Mouse (Mus musculus): ENCODE measurements at regions not wholly inside any gene's neighbourhood (a gene's known extent, or its start where the extent isn't known, plus 50 kb on each side); places are given as distances from the start of the nearest gene placed in this dataset.
A peak's percentile ranks its signal among the peaks of the same experiment; 100 is the strongest.

DNA sequence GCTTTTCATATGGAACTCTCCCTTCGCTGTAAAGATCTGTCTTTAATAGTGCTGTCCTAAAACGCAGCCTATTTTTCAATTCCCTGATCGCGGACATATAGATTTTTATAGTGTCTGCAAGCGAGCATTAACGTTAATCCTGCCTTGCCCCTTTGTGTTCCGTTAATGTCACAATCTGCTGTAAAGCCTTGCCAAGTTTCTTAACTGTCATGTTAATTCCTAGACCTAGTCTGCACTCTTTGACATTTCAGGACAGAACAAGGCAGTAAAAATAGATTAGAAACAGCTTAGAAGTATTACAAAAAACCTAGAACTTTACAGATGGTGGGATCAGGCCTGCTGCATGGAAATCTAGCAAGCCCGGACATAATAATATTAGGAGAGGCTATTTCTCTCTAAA lies 410.6 kb downstream of the Zfp536 start:
- H3K27me3 ChIP-seq (ENCODE audit: control insufficient read depth, insufficient read depth, low read length), result no peaks in the 10 kb centered on the region
- no peak overlapping the region for H3K9ac ChIP-seq (replicated peaks; ENCODE audit: low read depth, low read length)
- H3K27ac ChIP-seq (ENCODE audit: low read length), result peak overlapping the region; percentile 79
- ATAC-seq (ENCODE audit: insufficient number of reproducible peaks, insufficient read depth, low FRiP score, low read depth), result no peak
- H3K4me2 ChIP-seq (replicated peaks; ENCODE audit: low read depth, low read length), result peak overlapping the region; percentile 70; the same call in 1 of the 2 replicates
- H3K4me3 ChIP-seq (ENCODE audit: low read depth, low read length), result no peak overlapping the region
- no peaks in the 10 kb centered on the region for H3K9me3 ChIP-seq (ENCODE audit: control insufficient read depth, low read depth, low read length)
- WGBS, result 13% methylated on average over 8 of the region's 8 CpGs
- peaks cover 17% of the 10 kb centered on the region; the same call in 1 of the 2 replicates for H3K4me1 ChIP-seq (ENCODE audit: control insufficient read depth, insufficient read depth, low read length)
- no peaks in the 10 kb centered on the region for H3K36me3 ChIP-seq (ENCODE audit: control insufficient read depth, insufficient read depth, low read length)

DNA sequence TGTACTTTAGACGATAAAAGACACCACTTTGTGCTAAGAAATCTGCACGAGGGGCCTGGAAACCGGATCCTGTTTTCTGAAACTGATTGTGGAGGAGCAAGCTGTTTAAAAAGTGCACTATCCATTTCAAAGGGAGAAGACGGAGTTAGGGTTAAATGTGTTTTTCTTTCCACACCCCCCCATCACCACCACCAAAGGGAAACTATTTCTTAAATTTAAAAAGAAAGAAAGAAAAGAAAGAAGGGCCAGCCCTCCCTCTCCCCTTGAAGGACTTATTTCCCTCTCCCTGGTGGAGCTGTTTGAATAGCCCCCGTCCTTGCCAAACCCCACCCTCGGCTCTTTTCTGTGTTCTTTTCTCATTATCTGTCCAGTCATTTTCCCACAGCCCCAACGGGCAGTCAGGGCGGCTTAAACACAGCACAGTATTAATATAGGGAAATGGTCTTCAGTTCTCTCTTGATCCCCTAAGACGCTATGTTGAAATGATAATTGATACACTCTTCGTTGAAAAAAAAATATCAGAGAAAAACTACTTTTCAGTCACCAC lies 409.7 kb downstream of the Zfp536 start:
- Histone ChIP-seq H3K4me2 (replicated peaks; ENCODE audit: low read depth, low read length) (0 out of 2 replicates have a peak overlapping the region, but pooled peaks have one; percentile 23), H3K4me3 (ENCODE audit: low read depth, low read length) (no peak overlapping the region), H3K36me3 (ENCODE audit: control insufficient read depth, insufficient read depth, low read length) (no peaks in the 10 kb centered on the region), H3K9me3 (ENCODE audit: control insufficient read depth, low read depth, low read length) (no peaks in the 10 kb centered on the region), H3K4me1 (ENCODE audit: control insufficient read depth, insufficient read depth, low read length) (peaks cover 17% of the 10 kb centered on the region; the same call in 1 of the 2 replicates), H3K9ac (replicated peaks; ENCODE audit: low read depth, low read length) (no peak overlapping the region), H3K27ac (ENCODE audit: low read length) (peak overlapping the region; percentile 79), H3K27me3 (ENCODE audit: control insufficient read depth, insufficient read depth, low read length) (no peaks in the 10 kb centered on the region)
- ATAC-seq (ENCODE audit: insufficient number of reproducible peaks, insufficient read depth, low FRiP score, low read depth), result no peak
- 12% methylated on average over 10 of the region's 10 CpGs for WGBS

DNA sequence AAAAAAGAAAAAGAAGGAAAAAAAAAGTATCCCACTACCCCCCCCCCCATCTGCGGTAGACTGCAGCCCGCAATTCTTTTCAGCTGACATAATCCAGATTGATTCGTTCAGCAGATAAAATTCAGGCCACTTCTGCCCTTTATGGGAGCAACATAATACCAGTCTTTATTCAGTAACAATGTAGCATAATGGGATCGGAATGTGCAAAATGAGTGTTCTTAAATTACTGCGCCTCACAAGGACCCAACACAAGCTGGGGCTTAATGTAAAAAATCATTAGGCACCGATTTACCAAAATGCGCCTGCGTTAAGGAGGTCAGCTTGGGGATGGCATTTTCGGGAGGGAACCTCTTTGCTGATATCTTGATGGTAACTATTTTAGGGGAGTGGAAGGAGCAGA lies 409.2 kb downstream of the Zfp536 start:
- WGBS, result 25% methylated on average over 9 of the region's 9 CpGs
- Histone ChIP-seq H3K9me3 (ENCODE audit: control insufficient read depth, low read depth, low read length) (no peaks in the 10 kb centered on the region), H3K9ac (replicated peaks; ENCODE audit: low read depth, low read length) (no peak overlapping the region), H3K36me3 (ENCODE audit: control insufficient read depth, insufficient read depth, low read length) (no peaks in the 10 kb centered on the region), H3K4me1 (ENCODE audit: control insufficient read depth, insufficient read depth, low read length) (peaks cover 17% of the 10 kb centered on the region; the same call in 1 of the 2 replicates), H3K27me3 (ENCODE audit: control insufficient read depth, insufficient read depth, low read length) (no peaks in the 10 kb centered on the region), H3K27ac (ENCODE audit: low read length) (peak overlapping the region; percentile 79), H3K4me2 (replicated peaks; ENCODE audit: low read depth, low read length) (0 out of 2 replicates have a peak overlapping the region, but pooled peaks have one; percentile 23), H3K4me3 (ENCODE audit: low read depth, low read length) (no peak overlapping the region)
- ATAC-seq (ENCODE audit: insufficient number of reproducible peaks, insufficient read depth, low FRiP score, low read depth), result no peak

DNA sequence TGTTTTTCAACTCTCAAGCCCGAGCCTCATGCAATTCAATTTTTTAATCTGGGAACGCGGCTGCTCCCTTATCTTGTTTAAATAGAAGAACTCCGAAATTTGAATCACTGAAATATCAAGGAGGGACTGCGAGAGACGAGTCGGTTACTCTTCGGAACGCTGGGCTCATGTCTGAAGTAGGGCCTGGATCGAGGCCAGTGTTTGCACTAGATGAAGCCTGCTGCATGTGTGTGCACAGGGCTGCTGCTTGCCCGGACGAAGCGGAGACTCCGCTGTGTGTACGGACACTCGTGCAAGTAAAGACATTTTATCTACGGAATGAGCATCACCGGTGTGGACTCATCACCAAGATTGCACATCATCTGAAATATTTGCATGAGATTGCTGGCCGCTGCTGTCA lies 407.4 kb downstream of the Zfp536 start:
- WGBS, result 69% methylated on average over 19 of the region's 19 CpGs
- ATAC-seq (ENCODE audit: insufficient number of reproducible peaks, insufficient read depth, low FRiP score, low read depth), result no peak
- Histone ChIP-seq H3K27me3 (ENCODE audit: control insufficient read depth, insufficient read depth, low read length) (no peaks in the 10 kb centered on the region), H3K4me3 (ENCODE audit: low read depth, low read length) (no peak overlapping the region), H3K4me1 (ENCODE audit: control insufficient read depth, insufficient read depth, low read length) (peaks cover 17% of the 10 kb centered on the region; the same call in 1 of the 2 replicates), H3K9ac (replicated peaks; ENCODE audit: low read depth, low read length) (no peak overlapping the region), H3K9me3 (ENCODE audit: control insufficient read depth, low read depth, low read length) (no peaks in the 10 kb centered on the region), H3K36me3 (ENCODE audit: control insufficient read depth, insufficient read depth, low read length) (no peaks in the 10 kb centered on the region), H3K27ac (ENCODE audit: low read length) (no peak overlapping the region), H3K4me2 (replicated peaks; ENCODE audit: low read depth, low read length) (no peak overlapping the region)

DNA sequence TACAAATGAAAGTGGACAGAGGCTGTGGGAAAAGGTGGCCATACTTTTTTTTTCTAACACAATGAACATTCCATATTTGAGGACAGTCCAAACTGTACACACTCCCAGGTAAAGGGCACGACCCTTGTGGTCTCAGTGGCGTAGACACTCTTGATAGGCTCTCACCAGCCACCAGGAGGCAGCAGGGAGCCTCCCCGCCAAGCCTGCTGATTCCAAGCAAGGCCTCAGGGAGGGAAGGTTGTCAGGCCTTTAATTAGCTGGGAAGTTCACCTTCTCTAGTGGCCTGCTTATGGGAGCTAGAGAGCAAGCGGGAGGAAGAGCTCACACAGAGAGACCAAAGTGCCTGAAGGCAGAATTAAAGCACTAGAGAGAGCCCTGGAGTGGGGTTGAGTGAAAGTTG lies 403.7 kb downstream of the Zfp536 start:
- Histone ChIP-seq H3K4me1 (ENCODE audit: control insufficient read depth, insufficient read depth, low read length) (no peaks in the 10 kb centered on the region; the same call in 1 of the 2 replicates), H3K9ac (replicated peaks; ENCODE audit: low read depth, low read length) (no peak overlapping the region), H3K36me3 (ENCODE audit: control insufficient read depth, insufficient read depth, low read length) (no peaks in the 10 kb centered on the region), H3K9me3 (ENCODE audit: control insufficient read depth, low read depth, low read length) (no peaks in the 10 kb centered on the region), H3K27ac (ENCODE audit: low read length) (no peak overlapping the region), H3K27me3 (ENCODE audit: control insufficient read depth, insufficient read depth, low read length) (no peaks in the 10 kb centered on the region), H3K4me2 (replicated peaks; ENCODE audit: low read depth, low read length) (no peak overlapping the region), H3K4me3 (ENCODE audit: low read depth, low read length) (no peak overlapping the region)
- ATAC-seq (ENCODE audit: insufficient number of reproducible peaks, insufficient read depth, low FRiP score, low read depth), result no peak
- WGBS, result 65% methylated on average over 4 of the region's 4 CpGs

DNA sequence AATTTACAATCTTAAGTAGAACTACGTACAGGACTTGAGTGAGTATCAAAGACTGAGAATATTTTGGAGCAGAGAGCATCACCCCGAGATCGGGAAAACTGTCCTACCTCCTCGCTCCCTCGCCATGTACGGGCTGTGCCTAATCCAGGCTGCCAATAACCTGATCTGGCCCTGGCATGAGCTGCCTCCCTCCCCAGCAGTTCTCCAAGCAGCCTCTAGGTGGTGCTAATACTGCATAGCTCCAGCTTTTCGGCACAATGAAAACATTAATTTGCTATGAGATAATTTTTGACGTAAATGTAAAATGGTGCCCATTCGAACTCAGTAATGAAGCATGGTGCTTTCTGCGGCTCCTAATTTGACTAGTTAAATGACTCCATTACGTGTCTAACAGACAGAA lies 399.6 kb downstream of the Zfp536 start:
- no peaks in the 10 kb centered on the region for H3K27me3 ChIP-seq (ENCODE audit: control insufficient read depth, insufficient read depth, low read length)
- no peaks in the 10 kb centered on the region for H3K36me3 ChIP-seq (ENCODE audit: control insufficient read depth, insufficient read depth, low read length)
- WGBS, result 12% methylated on average over 11 of the region's 11 CpGs
- H3K4me3 ChIP-seq (ENCODE audit: low read depth, low read length), result no peak overlapping the region
- 0 out of 2 replicates have a peak overlapping the region, but pooled peaks have one; percentile 24 for H3K4me2 ChIP-seq (replicated peaks; ENCODE audit: low read depth, low read length)
- 0 out of 2 replicates have a peak, but pooled peaks have one; percentile 35 for ATAC-seq (ENCODE audit: insufficient number of reproducible peaks, insufficient read depth, low FRiP score, low read depth)
- 0 out of 2 replicates have a peak, but pooled peaks cover 7% of the 10 kb centered on the region for H3K4me1 ChIP-seq (ENCODE audit: control insufficient read depth, insufficient read depth, low read length)
- H3K9me3 ChIP-seq (ENCODE audit: control insufficient read depth, low read depth, low read length), result no peaks in the 10 kb centered on the region
- H3K27ac ChIP-seq (ENCODE audit: low read length), result no peak overlapping the region
- H3K9ac ChIP-seq (replicated peaks; ENCODE audit: low read depth, low read length), result no peak overlapping the region

DNA sequence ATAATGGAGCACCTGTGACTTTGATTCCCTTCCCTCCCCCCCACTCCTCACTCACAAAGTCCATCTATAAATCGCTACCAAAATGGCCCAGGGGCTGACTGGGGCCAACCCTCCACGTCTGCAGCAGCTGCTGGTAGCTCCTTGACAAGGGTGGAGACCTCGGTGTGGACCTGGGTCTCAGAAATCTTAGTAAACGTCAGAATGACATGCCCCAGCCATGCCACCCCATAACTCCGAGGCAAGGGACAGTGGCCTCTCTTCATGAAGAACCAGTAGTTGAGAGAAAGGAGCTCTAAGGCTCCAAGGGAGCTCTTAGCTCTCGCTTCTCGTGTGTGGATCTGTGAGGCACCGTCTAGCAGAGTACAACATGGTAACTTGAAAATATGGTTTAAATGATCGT lies 398.4 kb downstream of the Zfp536 start:
- Histone ChIP-seq H3K4me1 (ENCODE audit: control insufficient read depth, insufficient read depth, low read length) (0 out of 2 replicates have a peak, but pooled peaks cover 7% of the 10 kb centered on the region), H3K4me3 (ENCODE audit: low read depth, low read length) (no peak overlapping the region), H3K9ac (replicated peaks; ENCODE audit: low read depth, low read length) (no peak overlapping the region), H3K36me3 (ENCODE audit: control insufficient read depth, insufficient read depth, low read length) (no peaks in the 10 kb centered on the region), H3K27me3 (ENCODE audit: control insufficient read depth, insufficient read depth, low read length) (no peaks in the 10 kb centered on the region), H3K4me2 (replicated peaks; ENCODE audit: low read depth, low read length) (no peak overlapping the region), H3K27ac (ENCODE audit: low read length) (no peak overlapping the region), H3K9me3 (ENCODE audit: control insufficient read depth, low read depth, low read length) (no peaks in the 10 kb centered on the region)
- ATAC-seq (ENCODE audit: insufficient number of reproducible peaks, insufficient read depth, low FRiP score, low read depth), result no peak
- 63% methylated on average over 9 of the region's 9 CpGs for WGBS

DNA sequence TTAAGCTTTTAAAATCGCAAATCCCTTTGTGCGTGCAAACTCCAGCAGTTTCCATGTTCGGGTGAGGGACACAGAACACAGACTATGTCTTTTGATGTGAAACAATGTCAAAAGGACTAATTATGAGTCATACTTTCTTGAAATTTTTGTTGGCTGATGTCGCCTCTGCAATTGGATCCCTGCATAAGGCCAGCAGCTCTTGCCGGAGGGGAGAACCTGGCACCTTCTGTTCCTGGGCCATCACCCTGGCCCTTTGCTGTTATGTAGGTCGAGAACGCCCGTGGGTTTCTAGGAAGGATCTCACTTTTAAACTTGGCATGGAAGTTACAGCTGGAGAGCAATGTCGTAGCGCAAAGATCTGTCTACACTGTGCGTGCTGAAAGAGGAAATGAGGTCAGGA lies 397.9 kb downstream of the Zfp536 start:
- H3K36me3 ChIP-seq (ENCODE audit: control insufficient read depth, insufficient read depth, low read length), result no peaks in the 10 kb centered on the region
- 47% methylated on average over 11 of the region's 11 CpGs for WGBS
- no peaks in the 10 kb centered on the region for H3K27me3 ChIP-seq (ENCODE audit: control insufficient read depth, insufficient read depth, low read length)
- ATAC-seq (ENCODE audit: insufficient number of reproducible peaks, insufficient read depth, low FRiP score, low read depth), result no peak
- H3K4me1 ChIP-seq (ENCODE audit: control insufficient read depth, insufficient read depth, low read length), result 0 out of 2 replicates have a peak, but pooled peaks cover 7% of the 10 kb centered on the region
- no peaks in the 10 kb centered on the region for H3K9me3 ChIP-seq (ENCODE audit: control insufficient read depth, low read depth, low read length)
- no peak overlapping the region for H3K27ac ChIP-seq (ENCODE audit: low read length)
- H3K4me2 ChIP-seq (replicated peaks; ENCODE audit: low read depth, low read length), result no peak overlapping the region
- H3K4me3 ChIP-seq (ENCODE audit: low read depth, low read length), result no peak overlapping the region
- no peak overlapping the region for H3K9ac ChIP-seq (replicated peaks; ENCODE audit: low read depth, low read length)

DNA sequence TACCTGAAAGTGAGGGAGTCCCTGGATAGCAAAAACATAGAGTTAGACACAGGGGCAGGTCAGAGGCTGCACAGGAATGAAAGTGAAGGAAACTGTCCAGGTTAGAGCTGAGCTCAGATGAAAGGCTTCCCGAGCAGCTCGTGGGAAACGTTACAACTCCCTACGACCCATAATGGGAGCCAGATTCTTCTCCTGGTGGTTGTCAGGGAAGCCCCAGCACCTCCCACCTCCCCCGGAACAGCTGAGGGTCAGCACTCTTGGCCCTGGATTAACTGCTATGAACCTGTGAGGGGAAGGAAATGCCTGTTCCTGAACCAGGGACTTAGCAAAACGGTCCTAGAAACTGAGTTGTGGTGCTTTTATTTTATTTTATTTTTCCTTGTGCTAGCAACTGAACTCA lies 397.2 kb downstream of the Zfp536 start:
- no peak overlapping the region for H3K4me3 ChIP-seq (ENCODE audit: low read depth, low read length)
- no peak overlapping the region for H3K9ac ChIP-seq (replicated peaks; ENCODE audit: low read depth, low read length)
- ATAC-seq (ENCODE audit: insufficient number of reproducible peaks, insufficient read depth, low FRiP score, low read depth), result no peak
- H3K27ac ChIP-seq (ENCODE audit: low read length), result no peak overlapping the region
- 0 out of 2 replicates have a peak, but pooled peaks cover 7% of the 10 kb centered on the region for H3K4me1 ChIP-seq (ENCODE audit: control insufficient read depth, insufficient read depth, low read length)
- H3K36me3 ChIP-seq (ENCODE audit: control insufficient read depth, insufficient read depth, low read length), result no peaks in the 10 kb centered on the region
- WGBS, result 27% methylated on average over 6 of the region's 6 CpGs
- no peaks in the 10 kb centered on the region for H3K27me3 ChIP-seq (ENCODE audit: control insufficient read depth, insufficient read depth, low read length)
- no peak overlapping the region for H3K4me2 ChIP-seq (replicated peaks; ENCODE audit: low read depth, low read length)
- no peaks in the 10 kb centered on the region for H3K9me3 ChIP-seq (ENCODE audit: control insufficient read depth, low read depth, low read length)

Data from stomach, embryonic 14.5 days (tissue).